Mouse (Mus musculus) cerebellum, adult 11-12 months (tissue): ENCODE measurements at regions not wholly inside any gene's neighbourhood (a gene's known extent, or its start where the extent isn't known, plus 50 kb on each side); places are given as distances from the start of the nearest gene placed in this dataset.

Experiments
- DNase-seq: peaks from one replicate; pipeline ENCODE4 v3.0.0; 2022

- DNase-seq: no peak
Observed at GRCm38 (mm10) chr13:90733265-90733664, 171.9 kb downstream of the Atp6ap1l start.

DNA sequence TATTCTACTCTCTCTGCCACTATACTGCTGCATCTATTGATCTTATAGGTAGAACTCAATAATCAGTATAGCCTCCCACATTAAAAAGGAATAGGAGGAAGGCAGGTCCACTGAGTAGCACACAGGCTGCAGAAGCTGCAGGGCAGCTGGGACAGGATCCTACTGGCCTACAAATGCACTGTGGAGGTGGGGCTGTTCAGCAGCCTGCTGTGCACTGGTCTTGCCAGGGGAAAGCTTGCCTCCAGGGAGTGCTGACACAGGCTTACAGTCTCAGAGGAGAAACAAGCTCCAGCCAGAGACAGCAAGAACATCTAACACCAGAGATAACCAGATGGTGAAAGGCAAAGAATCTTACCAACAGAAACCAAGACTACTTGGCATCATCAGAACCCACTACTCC lies 176.1 kb downstream of the Atp6ap1l start:
- DNase-seq: peak; percentile 7

- no peak for DNase-seq
Observed at GRCm38 (mm10) chr13:90727816-90728215, 177.3 kb downstream of the Atp6ap1l start.

DNA sequence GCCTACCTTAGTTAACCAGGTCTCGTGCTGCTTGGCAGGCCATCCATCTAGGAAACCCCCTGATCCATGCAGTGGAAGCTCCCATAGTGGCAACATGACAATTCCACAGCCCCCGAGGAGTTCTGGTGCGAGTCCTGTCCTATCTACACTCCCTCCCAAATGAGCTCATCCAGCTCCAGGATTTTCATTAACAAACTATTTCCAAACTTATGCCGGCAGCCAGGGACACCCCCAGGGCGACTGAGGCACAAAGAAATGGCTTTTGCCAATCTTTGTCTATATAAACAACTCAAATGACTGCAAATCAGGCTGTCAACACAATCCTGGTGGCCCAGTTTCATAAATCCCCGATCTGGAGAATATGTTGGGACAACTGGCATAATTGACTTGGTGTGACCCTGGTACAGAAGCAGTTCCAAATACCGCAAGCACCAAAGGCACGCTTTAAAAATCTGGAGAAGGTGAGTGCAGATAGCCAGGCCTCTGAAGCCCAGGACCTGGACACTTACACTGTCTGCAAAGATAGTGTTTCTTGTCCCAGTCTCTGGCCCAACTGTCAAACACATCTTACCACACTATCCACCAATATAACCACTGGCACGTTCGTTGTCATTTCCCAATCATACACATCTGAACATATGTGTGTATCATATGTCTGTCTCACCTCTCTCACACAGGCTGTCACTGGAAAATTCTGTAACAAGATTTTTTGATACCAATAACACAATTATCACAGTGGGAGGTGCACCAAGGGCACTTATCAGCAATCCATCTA lies 179.9 kb downstream of the Atp6ap1l start:
- DNase-seq: no peak

GRCm38 (mm10) chr13:90724598-90724997 lies 180.6 kb downstream of the Atp6ap1l start:
- no peak for DNase-seq

DNA sequence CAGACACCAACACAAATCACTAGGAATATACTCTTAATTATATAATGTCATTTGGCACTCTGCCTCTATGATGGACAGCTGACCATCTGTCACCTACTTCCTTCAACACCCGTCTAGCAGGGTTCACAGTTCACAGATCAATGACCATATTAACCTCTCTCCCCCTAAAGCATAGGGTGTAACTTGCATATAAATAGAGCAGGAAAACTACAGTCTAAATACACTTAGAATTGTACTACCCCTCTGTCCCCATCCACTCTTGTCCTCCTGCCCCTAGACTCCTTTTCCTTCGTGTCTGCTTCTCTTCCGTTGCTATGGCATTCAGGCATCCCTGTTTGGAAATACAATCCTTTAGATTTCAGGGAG lies 181.6 kb downstream of the Atp6ap1l start:
- DNase-seq: no peak

DNA sequence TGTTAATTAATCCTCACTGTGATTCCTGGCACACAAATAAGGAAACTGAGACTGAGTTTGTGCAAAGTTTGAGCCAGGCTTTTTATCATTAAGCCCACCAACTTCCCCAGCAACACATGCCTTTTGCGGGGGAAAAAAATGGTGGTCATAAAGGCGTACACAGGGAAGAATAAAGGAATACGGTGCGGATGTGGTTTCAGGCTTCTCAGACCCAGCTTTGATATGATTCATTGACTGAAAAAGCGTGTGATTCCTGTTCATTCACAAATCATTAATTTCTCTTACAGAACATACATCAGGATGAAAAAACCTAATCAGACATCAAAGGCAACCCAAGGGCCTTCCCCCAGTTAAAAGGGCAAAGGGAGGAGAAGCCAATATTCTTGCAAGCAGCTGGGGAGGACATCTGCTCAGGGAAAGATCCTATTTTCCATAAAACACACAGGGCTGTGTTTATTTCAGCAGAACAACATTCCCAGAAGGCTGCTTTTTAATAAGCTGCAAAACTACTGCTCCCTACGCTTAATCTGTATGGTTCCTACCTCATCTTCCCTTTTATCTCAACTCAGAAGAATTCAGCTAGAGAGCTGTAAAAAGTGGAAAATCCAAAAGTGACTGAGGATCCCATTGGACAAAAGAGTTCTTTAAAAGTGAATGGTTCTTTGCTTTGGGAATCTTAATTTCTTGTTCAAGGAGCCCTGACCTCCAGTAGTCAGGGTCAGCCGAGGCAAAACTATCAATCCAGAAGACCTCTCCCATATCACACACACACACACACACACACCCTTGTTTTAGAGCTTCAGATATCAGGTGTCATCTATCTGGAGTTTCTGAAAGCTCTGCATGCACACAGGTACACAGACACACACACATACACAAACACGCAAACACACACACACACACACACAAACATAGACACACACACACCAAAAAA lies 182.3 kb downstream of the Atp6ap1l start:
- DNase-seq: no peak

DNA sequence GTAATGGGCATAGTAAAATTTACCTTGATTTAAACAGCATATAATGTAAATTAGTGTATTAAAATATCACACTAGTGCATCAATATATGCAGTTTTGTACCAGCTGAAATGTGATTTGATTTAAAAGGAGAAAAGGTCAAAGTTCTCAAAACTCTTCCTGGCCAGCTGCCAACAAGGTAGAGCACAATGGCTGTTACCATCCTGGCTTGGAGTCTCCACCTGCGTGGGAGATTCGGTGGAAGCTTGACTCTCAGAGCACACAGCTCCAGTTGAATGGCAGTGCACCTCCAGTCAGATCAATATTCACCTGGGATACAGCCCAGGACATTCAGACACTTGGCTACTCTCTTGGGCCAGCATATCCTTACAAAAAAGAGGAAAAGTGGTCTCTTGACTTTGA lies 220.8 kb downstream of the Atp6ap1l start:
- DNase-seq: no peak

DNA sequence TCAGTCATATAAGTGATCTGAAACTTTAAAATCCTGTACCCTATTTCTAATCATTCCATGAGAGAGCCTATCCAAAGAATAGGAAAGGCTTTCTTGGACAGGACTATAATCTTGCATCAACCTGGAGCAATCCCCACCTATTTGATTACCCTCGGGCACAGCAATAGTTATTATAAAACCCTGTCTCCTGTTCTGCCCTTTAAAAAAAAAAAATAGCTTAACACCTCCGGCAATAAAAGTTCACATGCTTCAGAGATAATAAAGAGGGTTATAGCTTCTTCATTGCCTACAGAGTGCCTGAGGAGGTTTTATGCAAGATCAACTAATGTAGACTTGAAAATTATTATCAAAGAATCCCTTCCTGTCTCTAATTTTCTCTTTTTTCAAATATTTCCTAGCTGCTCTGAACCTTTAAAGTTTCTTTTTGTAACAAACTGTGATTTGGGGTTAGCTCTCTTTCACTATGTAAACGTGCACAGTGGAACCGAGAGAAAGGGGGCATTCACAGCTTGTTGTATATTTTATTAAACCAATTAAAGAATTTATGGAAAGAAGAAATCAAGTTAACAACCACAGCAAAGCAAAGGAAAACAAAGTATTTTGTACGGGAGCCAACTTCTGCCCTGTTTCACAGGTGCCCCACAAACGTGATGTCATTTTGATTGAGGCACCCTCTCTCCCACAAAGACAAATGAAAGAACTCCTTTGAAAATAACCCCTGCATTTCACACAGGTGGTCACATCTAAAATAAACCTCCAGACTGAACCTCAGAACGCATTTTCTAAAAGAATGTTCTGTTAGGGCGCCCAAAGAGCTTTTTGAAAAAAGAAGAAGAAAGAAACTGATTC lies 225.8 kb downstream of the Atp6ap1l start:
- DNase-seq: no peak

DNA sequence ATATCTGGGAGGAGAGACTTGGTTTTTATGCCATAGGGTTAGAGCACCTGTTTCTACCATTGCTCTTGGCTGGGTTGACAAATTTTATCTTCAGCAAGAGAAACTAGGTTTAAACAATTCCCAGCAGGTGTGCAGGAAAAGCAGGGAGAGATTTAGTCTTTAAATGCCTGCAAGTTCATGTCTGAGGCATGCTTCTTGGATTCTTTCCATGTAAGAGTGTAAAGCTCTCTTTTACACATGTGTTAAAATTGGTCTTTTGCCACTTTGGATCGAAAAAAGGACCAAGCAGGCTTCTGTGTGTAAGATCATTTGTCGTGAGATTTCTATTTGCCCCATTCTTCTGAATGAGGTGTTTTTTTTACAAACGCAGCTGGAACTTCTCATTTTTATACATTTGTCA lies 231.3 kb downstream of the Atp6ap1l start:
- DNase-seq: no peak

DNA sequence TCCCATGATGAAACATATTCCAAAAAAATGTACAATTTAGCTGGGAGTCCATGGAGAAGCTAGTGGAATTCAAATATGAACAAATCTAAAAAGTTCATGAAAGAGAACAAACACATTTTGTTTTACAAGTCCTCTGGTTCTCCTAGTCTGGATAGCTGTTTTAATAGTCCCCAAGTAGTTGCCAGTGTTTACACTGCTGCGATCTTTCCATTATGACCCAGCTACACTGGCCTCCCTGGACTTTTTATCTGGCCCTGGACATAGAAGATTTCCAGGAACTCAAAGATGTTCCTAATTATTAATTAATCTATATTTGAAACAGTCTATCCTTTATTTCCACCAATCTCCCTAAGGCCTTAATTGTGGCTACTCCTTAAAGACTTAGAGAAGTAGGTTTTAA lies 232.1 kb downstream of the Atp6ap1l start:
- DNase-seq: no peak

- DNase-seq: no peak
Observed at GRCm38 (mm10) chr13:90661567-90662141, 243.5 kb downstream of the Atp6ap1l start.

DNA sequence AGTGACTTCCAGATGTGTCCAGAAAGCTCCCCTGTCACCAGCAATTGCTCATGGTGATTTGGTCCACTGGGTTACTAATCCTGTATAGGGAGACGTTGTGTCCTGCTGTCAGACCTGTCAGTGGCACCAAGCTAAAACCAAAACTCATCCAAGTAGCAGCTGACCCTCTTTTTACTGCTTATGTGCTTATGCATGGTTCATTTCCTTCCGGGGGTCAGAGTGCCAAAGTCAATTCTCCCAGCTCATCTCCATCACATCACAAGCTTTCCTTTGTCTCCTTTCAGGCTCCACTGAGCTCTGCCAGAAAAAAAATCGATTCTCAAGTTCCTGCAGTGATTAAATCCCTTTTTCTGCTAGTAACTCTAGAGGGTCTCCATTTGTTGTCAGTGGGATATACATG lies 244.2 kb downstream of the Atp6ap1l start:
- no peak for DNase-seq

- no peak for DNase-seq
Observed at GRCm38 (mm10) chr13:90659087-90659486, 246.1 kb downstream of the Atp6ap1l start.

DNA sequence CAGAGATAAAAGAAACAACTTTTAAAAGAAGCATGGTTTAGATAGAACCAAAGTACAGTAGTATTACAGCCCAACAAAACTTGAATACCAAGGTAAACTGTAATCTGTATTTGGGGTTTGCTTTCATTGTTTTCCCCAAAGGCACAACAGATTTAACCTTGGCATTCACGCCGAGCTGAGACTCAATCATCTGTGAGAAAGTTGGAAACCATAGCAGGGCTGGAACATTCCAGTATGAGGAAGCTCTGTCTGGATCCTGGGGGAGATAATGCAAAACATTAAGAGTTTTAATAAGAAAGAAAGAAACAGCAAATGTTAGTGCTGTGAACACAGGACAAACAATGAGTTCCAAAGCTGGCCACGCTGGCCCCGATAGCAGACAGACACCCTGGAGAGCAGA lies 258.8 kb downstream of the Atp6ap1l start:
- no peak for DNase-seq

DNA sequence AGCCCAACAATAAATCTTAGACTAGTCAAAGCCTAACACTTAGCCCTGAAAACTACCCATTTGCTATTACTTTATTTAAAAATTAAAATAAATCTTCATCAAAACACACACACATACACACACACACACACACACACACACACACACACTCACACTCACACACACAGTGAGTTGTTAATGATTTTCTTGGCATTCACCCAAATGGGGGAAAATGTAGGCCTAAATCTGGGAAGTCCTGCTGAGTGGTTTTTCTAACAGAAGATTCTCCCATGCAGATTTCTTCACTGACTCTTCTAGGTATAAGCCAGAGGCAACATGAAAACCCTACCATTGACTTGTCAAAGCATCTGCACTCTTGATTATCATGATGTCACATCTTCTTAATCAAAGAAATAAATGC lies 260.9 kb downstream of the Atp6ap1l start:
- DNase-seq: no peak

DNA sequence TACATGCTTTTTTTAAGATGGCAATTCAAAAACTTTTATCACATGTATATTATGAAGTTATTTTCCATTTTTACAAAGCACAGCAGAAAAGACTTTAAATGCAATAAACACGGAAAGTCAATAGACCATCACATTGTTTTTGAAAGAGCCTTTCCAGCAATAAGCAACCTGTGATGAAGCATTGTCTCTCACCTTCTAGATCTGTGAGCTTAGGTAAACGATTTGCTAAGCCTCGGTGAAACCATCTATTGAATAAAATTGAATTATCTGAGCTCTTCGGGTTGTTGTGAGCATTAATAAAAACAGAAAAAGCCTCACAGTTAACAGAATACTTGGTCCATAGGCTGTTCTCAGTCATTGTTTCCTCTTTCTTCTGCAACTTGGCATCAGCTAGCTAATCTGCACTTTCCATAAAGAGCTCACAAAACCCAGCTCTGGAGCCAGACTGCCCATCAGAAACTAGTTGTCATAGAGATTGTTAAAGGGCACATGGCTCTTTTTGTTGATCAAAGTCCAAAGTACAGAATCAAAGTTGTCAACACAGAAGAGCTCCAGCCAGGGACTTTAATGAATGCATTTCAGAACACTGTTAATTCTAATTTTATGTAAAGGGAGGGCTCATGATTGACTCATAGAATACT lies 261.5 kb downstream of the Atp6ap1l start:
- no peak for DNase-seq

- DNase-seq: no peak
Observed at GRCm38 (mm10) chr13:90643109-90643508, 262.0 kb downstream of the Atp6ap1l start.

DNA sequence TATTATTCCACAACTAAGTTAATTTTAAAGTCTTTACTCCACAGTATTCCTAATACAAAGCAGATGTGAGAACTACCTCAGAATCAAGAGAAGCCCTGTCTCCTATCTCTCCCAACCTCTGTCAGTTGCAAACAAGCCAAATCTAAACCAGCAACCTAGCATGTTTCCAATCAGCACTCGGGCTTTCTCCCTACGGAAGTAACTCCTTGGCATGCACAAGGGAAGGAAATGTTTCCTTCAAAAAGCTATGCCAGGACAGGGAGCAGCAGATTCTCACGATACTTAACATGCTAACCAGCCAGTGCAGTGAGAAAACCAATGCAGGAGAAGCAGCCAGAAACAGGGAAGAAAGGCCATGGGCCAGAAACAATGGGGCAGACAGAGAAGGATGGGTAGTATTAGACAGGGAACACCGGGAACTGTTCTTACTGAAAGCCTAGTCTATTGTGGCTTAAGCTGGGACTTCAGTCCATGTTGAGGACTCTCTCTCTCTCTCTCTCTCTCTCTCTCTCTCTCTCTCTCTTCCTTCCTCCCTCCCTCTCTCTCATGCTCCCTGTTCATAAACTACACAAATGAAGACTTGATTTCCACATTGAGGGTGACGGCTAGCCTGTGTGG lies 262.8 kb downstream of the Atp6ap1l start:
- no peak for DNase-seq
